Mouse (Mus musculus): ENCODE measurements around the gene Scube3.

Gene Scube3

DNA sequence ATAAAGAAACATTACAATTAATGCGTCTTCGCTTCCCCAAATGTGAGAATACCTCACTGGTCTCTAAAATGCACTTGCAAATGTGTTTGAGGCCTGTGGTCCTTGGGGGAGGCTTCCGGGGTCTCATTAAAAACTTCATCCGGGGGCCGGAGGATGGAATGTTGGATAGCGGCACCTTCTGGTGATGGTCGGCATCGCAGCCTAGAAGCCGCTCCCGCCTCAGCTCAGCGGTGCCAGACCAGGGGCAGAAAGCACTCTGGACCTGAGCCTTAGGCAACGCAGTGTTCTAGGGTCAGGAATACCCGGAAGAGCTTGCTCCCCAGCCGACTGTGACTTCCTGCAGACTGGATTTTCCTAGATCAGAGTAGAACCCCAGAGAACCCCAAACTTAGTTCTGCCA is 8.7 kb upstream of the Scube3 start:
- peak; percentile 33 for DNase-seq (ENCODE audit: low read depth, low spot score)

- no peak for DNase-seq (ENCODE audit: low read depth, low spot score)
These were observed 6.4 kb upstream of the Scube3 start for GRCm38 (mm10) chr17:28135496-28135895.

DNA sequence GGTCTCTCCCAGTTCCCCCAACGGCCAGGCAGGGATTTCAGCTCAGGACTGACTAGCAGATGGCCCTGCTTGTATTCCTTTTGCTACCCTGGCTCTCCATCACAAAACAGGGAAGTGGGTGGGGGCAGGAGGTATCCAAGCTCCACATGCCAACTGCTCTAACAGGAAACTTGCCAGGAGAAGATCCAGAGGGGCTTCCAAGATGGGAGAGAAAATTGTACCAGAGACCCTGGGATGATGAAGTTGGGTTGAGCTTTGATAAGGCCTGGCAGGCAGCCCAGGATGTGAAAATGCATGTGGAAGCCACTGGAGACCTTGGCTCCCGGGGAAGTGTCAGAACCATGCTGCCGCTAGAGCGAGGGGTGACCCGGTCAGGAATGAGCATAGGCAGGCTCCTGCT is 5.7 kb upstream of the Scube3 start:
- DNase-seq (ENCODE audit: low read depth, low spot score) = no peak

DNA sequence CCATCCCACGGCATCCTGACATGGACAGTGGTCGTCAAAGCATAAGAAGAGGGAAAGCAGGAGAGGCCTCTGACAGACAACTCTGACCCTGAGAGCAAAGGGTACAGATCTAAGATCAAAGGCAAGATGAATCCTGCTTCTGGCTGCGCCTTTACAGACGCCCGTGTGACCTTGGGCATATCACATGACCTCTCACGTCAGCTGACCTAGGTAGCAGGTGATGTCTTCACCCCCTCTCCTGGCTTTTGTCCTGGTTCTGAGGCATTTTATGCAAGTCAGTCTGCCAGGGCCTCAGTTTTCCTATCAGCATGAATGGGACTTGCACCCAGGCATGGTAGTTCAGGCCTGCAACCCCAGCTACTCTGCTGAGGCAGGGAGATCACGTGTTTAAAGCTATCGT is 3.9 kb upstream of the Scube3 start:
- DNase-seq (ENCODE audit: low read depth, low spot score) = no peak

- no peak for DNase-seq (ENCODE audit: low read depth, low spot score)
These were observed 3.3 kb upstream of the Scube3 start for GRCm38 (mm10) chr17:28138685-28139084.

DNA sequence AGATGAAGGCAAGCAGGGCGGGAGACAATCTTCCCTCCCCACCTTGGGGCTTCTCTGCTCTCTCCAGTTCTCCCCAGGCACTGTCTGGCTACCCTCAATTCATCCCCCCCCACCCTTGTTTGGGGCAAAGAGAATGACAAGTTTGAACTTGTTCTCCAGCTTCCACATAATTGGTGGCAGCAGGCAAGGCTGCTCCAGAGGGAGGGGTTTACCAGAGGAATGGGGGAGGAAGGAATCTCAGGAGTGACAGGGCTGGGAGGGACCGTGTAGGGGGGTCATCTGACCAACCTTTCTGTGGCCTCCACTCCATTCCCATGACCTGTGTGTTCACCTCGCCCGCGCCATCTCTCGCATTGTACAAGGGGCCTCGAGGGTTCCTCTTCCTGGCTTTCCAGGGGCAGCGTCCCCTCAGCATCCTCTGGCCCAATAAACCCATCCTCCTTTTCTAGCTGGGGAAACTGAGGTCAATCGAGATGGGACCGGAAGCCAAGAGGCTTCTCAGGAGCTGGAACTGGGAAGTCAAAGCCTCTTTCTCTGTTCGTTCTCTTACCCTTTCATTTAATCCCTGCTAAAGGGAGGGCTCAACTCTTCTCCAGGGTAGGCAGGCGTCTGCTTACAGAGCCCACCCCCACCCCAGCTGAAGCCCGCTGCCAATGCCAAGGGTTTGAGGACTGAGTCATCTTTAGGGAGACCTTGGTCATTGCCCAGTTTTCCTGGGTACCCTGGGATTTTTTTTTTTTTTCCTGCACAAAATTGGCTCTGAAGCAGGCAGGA is 1.3 kb upstream of the Scube3 start:
- peak; percentile 22 for DNase-seq (ENCODE audit: low read depth, low spot score)

- no peak for DNase-seq (ENCODE audit: low read depth, low spot score)
These were observed 713 bp upstream of the Scube3 start for GRCm38 (mm10) chr17:28141205-28141650.

DNA sequence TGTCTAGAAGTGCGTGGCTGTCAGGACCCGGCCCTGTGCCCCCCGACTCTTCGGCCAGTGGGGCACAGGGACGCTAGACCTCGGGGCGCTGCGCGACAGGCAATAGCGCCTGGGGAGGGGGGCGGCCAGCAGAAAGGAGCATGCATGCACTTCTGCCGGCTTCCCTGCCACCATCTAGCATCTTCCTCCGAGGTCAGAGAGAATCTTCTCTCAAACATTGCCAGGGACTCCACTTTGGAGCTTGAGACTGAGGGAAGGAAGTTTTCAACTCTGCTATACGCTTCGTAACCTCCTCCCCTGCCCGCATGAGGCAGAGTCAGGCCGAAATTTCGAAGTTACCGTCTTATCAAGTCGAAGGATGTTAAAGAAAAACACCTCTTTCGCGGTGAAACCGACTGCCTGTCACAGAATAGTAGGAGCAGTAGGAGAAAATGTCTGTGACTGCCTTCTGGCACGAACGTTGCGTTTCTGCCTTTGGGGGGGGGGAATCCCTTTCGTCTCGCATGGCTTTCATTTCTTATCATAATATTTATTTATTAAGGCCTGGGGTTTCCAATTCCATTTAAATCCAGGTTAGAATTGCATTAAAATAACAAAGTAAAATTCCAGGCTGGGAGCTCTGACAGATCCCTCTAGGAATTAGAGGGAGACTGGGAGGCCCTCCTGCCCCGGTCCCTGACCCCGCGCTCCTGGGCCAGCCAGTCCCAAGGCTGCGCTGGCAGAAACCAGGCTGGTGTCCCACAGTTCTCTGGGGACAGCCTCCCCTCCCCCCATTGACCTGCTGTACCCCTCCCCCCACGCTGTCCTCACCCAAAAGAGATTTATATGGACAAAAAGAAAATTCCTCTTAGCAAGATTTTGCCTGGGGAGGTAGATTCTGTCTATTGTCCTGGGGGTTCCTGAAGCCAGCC is 1.0 kb downstream of the Scube3 start:
- DNase-seq (ENCODE audit: low read depth, low spot score) = no peak

DNA sequence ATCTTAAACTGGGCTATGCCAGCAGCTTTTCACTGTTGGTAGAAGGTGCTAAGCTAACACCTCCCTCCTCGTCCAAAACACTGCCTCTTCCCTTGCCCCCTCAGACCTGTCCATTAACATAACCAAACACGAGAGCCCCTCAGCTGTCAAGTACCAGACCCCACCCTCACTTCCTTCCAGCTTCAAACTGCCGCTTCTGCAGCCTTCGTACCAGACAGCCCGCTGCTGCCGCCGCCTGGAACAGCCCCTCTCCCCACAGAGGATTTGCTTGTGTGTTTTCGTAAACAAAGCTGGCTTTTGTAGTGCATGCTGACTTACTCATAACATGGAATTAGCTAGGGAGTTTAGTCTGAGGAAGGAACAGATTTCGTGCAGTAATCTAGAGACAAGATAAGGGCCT is 1.8 kb downstream of the Scube3 start:
- no peak for DNase-seq (ENCODE audit: low read depth, low spot score)

- DNase-seq (ENCODE audit: low read depth, low spot score) = no peak
These were observed 2.3 kb downstream of the Scube3 start for GRCm38 (mm10) chr17:28144241-28144640.

DNA sequence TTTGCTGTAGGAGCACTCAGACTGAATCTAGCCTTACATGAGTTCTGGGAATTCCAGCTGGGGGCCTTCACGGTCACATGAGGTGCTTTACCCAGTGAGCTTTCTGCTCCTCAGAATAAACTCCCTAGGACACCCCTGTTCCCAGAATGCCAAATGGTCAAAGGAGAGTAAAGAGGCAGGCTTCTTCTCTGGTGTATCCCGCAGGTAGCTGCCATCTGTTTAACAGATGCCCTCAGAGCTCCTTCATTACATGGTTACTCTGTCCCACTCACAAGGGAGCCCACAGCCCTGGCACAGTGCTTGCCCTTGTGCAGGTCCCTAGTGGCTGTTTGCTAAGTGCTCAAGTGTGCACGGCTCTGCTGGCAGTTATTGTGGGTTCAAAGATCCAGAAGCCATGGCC is 6.3 kb downstream of the Scube3 start:
- no peak for DNase-seq (ENCODE audit: low read depth, low spot score)

DNA sequence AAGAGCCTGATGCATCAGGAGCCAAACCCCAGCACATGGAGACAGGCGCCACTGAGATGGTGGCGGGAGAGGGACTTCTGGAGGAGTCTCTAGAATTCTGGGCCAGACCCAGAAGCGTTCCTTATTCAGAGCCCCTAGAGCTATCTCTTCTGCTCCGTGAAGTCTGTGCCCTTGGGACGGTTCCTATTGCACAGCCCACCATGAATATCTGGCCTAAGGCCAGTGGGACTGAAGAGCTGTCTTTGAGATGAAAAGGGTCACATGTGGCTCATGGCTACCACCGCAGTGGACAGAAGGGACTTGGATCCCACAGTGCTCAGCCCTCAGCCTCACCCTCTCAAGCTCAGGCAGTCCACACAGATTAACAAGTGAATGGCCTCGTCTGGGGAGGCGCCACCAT is 7.8 kb downstream of the Scube3 start:
- DNase-seq (ENCODE audit: low read depth, low spot score) = no peak

- no peak for DNase-seq (ENCODE audit: low read depth, low spot score)
These were observed 8.5 kb downstream of the Scube3 start for GRCm38 (mm10) chr17:28150456-28150855.

DNA sequence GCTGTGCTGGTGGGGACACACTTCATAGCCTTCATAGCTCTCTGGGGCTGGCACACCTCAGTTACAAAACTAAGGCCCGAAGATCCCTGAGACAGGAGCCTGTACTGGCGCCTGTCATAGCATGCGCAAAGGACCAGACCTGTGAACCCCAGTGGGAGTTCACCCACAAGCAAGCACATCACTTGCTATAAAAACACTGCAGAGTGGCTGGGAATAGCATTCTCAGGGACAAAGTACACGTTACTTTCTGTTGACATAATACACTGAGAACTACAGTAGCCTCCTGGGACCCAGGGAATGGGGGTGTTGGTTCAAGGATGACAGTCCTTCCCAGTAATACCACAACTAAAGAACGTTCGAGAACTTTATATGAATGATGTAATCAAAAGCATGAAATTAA is 11.2 kb downstream of the Scube3 start:
- DNase-seq (ENCODE audit: low read depth, low spot score) = no peak

GRCm38 (mm10) chr17:28154970-28155369 is 13.0 kb downstream of the Scube3 start:
- DNase-seq (ENCODE audit: low read depth, low spot score) = no peak

DNA sequence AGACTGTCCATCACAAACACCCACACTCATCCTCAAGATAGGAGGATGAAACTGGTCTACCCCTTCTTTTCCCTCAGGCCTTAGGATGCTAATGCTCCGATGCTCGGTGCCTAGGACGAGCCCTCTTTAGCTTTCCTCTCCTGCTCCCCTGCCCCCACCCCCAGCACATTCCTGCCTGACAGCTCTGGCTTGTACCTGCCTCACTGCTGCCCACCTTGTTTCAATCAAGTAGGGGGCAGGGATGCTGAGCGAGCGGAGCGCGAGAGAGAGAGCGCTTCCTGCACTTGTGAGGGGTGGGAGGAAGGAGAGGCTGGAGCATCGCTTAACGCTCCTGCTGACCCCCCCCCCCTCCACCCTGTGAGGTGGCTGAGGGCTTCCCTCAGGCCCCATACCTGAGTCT is 18.4 kb downstream of the Scube3 start:
- DNase-seq (ENCODE audit: low read depth, low spot score) = no peak

- no peak for DNase-seq (ENCODE audit: low read depth, low spot score)
These were observed 19.5 kb downstream of the Scube3 start for GRCm38 (mm10) chr17:28161310-28161881.

GRCm38 (mm10) chr17:28163666-28164065 is 21.7 kb downstream of the Scube3 start:
- peak; percentile 82 for DNase-seq (ENCODE audit: low read depth, low spot score)

DNA sequence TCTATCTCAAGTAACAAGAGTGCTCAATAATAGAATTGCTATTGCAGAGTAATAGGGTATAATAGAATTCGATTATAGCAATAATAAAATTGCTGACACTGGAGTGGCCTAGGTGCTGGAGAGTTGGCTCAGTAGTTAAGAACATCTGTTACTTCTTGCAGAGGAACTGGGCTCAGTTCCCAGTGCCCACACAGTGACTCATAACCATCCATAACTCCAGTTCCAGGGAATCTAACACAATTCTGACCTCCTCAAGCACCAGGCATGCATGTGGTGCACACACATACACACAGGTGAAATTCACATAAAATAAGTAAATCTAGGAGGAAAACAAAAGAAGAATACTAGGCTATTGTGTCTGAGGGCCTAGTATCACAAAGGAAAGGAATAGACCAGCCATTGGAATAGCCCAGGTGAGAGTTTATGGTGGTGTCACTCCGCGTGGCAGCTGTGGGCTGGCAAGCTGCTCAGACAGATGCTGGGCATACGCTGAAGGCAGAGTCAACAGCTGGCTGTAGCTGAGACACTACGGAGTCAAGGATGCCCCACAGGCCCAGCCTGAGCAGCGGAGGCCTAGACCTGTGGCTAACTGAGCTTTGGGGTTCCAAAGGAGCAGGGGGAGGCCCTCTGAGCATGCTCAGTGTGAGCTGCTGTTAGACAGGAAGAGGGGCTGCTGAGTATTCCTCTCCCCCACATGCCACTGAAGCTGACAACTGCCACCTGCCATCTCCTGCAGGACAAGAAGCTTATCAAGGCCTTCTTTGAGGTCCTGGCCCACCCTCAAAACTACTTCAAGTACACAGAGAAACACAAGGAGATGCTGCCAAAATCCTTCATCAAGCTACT is 28.7 kb downstream of the Scube3 start:
- DNase-seq (ENCODE audit: low read depth, low spot score) = peak; percentile 97

GRCm38 (mm10) chr17:28172690-28173089 is 30.7 kb downstream of the Scube3 start:
- DNase-seq (ENCODE audit: low read depth, low spot score) = no peak

- peak; percentile 84 for DNase-seq (ENCODE audit: low read depth, low spot score)
These were observed 35.0 kb downstream of the Scube3 start, which contains the start of gene Zfp523 for GRCm38 (mm10) chr17:28176775-28177539. Zfp523 (plus strand) TSS chr17:28177129.

Data from 3T3-L1 (cell line).